Mouse (Mus musculus) olfactory bulb, adult 2 months (tissue): ENCODE data around the gene Gm26657.

Source experiments
- CTCF ChIP-seq: fragments of 200-500 bp; IDR thresholded peaks from 2 replicates; pipeline ENCODE4 v1.5.1; 2012; ENCODE audit warnings: low read depth, mild to moderate bottlenecking, low read length, moderate library complexity; ENCODE audit not compliant: insufficient read depth
- POLR2A ChIP-seq: fragments of 200-500 bp; IDR thresholded peaks from 2 replicates; pipeline ENCODE4 v1.6.1; 2012; ENCODE audit warnings: mild to moderate bottlenecking, low read depth, low read length, moderate library complexity; ENCODE audit not compliant: insufficient read depth

DNA sequence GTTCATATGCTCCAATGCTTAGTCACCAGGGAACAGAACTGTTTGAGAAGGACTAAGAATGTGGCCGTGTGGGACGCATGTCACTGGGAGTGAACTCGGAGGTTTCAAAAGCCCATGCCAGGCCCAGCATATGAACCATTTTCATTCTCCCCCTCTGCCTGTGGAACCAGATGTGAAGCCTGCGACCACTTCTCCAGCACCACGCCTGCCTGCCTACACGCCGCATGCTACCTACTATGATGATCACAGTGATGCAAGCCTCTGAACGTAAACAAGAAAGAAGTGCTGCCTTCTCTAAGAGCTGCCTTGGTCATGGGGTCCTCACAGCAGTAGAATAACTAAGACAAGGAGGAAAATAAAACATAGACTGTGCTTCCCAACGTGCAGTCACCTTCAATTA is 7.6 kb downstream of the Gm26657 start:
- TF ChIP-seq CTCF (no peak), POLR2A (no peak)
